Mouse (Mus musculus): ENCODE measurements around the gene Ubtd1. TPM values are rescaled to one million over a fixed set of nuclear protein-coding genes. Genes with fewer than 3 reads are reported as not detected.
A peak's percentile ranks its signal among the peaks of the same experiment; 100 is the strongest.

The Ubtd1 gene
- polyA plus RNA-seq, 1 experiment from 2014 or later: 6.7 TPM

GRCm38 (mm10) chr19:42010436-42010835 is 28.9 kb downstream of the Ubtd1 start:
- Histone ChIP-seq H3K4me1 (replicated peaks; ENCODE audit: control insufficient read depth, insufficient read depth, low read length) (peaks cover 15% of the 10 kb centered on the region), H3K4me2 (no peak overlapping the region), H3K9ac (ENCODE audit: low read depth, low read length) (no peak overlapping the region), H3K27ac (ENCODE audit: low read depth, low read length) (no peak overlapping the region), H3K9me3 (ENCODE audit: control insufficient read depth, low read length) (no peaks in the 10 kb centered on the region), H3K36me3 (ENCODE audit: control insufficient read depth, insufficient read depth, low read length) (no peaks in the 10 kb centered on the region), H3K27me3 (replicated peaks; ENCODE audit: control insufficient read depth, insufficient read depth, low read length) (no peaks in the 10 kb centered on the region), H3K4me3 (ENCODE audit: low read depth, low read length) (no peak overlapping the region)
- no peak for DNase-seq (ENCODE audit: low spot score)
- 76% methylated on average over 4 of the region's 4 CpGs for WGBS
- no peak for ATAC-seq (replicated peaks; ENCODE audit: low FRiP score)

- no peaks in the 10 kb centered on the region for H3K9me3 ChIP-seq (ENCODE audit: control insufficient read depth, low read length)
Observed at GRCm38 (mm10) chr19:42011123-42011522, 29.6 kb downstream of the Ubtd1 start.

DNA sequence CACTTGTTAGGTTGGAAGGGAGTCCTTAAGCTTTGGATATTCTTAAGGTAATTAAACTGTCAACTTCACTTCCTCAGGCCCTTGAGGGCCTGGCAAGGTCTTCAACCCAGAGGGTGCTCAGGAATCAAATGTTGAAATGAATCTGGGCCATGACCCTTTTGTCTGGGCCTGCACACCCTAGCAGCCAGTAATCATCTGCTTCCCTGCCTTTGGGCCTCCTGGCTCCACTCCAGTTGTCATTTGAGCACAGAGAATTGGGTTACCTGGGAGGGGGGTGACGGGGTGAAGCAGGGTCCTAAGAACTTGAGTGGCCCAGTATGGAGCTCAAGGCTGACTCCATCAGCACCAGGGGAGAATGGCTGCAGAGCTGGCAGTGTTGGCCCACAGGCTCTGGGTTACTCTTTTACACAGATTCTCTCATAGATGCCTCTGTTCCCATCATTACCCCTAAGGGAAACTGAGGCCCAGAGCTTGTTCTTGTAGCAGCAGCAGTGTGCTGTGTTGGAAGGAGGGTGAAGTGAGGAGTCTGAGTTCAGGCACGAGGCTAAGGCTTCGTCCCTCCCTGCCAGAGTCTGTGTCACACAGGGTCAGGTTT is 32.8 kb downstream of the Ubtd1 start:
- no peaks in the 10 kb centered on the region for H3K36me3 ChIP-seq (ENCODE audit: control insufficient read depth, insufficient read depth, low read length)
- no peak overlapping the region for H3K4me2 ChIP-seq
- H3K27me3 ChIP-seq (replicated peaks; ENCODE audit: control insufficient read depth, insufficient read depth, low read length): no peaks in the 10 kb centered on the region
- H3K9ac ChIP-seq (ENCODE audit: low read depth, low read length): no peak overlapping the region
- ATAC-seq (replicated peaks; ENCODE audit: low FRiP score): no peak
- H3K27ac ChIP-seq (ENCODE audit: low read depth, low read length): no peak overlapping the region
- DNase-seq (ENCODE audit: low spot score): no peak
- H3K4me3 ChIP-seq (ENCODE audit: low read depth, low read length): no peak overlapping the region
- peaks cover 6% of the 10 kb centered on the region; the same call in 1 of the 2 replicates for H3K4me1 ChIP-seq (replicated peaks; ENCODE audit: control insufficient read depth, insufficient read depth, low read length)
- H3K9me3 ChIP-seq (ENCODE audit: control insufficient read depth, low read length): no peaks in the 10 kb centered on the region
- WGBS: 78% methylated on average over 3 of the region's 3 CpGs

More at GRCm38 (mm10) chr19:42011123-42011522, 29.6 kb downstream of the Ubtd1 start:
- Histone ChIP-seq H3K36me3 (ENCODE audit: control insufficient read depth, insufficient read depth, low read length) (no peaks in the 10 kb centered on the region), H3K4me3 (ENCODE audit: low read depth, low read length) (no peak overlapping the region), H3K9ac (ENCODE audit: low read depth, low read length) (no peak overlapping the region), H3K27ac (ENCODE audit: low read depth, low read length) (no peak overlapping the region), H3K27me3 (replicated peaks; ENCODE audit: control insufficient read depth, insufficient read depth, low read length) (no peaks in the 10 kb centered on the region), H3K4me1 (replicated peaks; ENCODE audit: control insufficient read depth, insufficient read depth, low read length) (peaks cover 8% of the 10 kb centered on the region), H3K4me2 (no peak overlapping the region)
- ATAC-seq (replicated peaks; ENCODE audit: low FRiP score): no peak
- WGBS: 82% methylated on average over 7 of the region's 7 CpGs
- DNase-seq (ENCODE audit: low spot score): no peak

GRCm38 (mm10) chr19:42015001-42015400 is 33.4 kb downstream of the Ubtd1 start:
- no peaks in the 10 kb centered on the region for H3K9me3 ChIP-seq (ENCODE audit: control insufficient read depth, low read length)
- no peaks in the 10 kb centered on the region for H3K27me3 ChIP-seq (replicated peaks; ENCODE audit: control insufficient read depth, insufficient read depth, low read length)
- DNase-seq (ENCODE audit: low spot score) (no peak), ATAC-seq (replicated peaks; ENCODE audit: low FRiP score) (no peak)
- no peak overlapping the region for H3K4me2 ChIP-seq
- 76% methylated on average over 6 of the region's 6 CpGs for WGBS
- H3K9ac ChIP-seq (ENCODE audit: low read depth, low read length): no peak overlapping the region
- H3K27ac ChIP-seq (ENCODE audit: low read depth, low read length): no peak overlapping the region
- no peak overlapping the region for H3K4me3 ChIP-seq (ENCODE audit: low read depth, low read length)
- no peaks in the 10 kb centered on the region for H3K36me3 ChIP-seq (ENCODE audit: control insufficient read depth, insufficient read depth, low read length)
- peaks cover 6% of the 10 kb centered on the region; the same call in 1 of the 2 replicates for H3K4me1 ChIP-seq (replicated peaks; ENCODE audit: control insufficient read depth, insufficient read depth, low read length)

- ATAC-seq (replicated peaks; ENCODE audit: low FRiP score): no peak
- Histone ChIP-seq H3K4me2 (no peak overlapping the region), H3K4me3 (ENCODE audit: low read depth, low read length) (no peak overlapping the region), H3K9ac (ENCODE audit: low read depth, low read length) (no peak overlapping the region), H3K9me3 (ENCODE audit: control insufficient read depth, low read length) (no peaks in the 10 kb centered on the region), H3K27ac (ENCODE audit: low read depth, low read length) (no peak overlapping the region), H3K27me3 (replicated peaks; ENCODE audit: control insufficient read depth, insufficient read depth, low read length) (no peaks in the 10 kb centered on the region), H3K36me3 (ENCODE audit: control insufficient read depth, insufficient read depth, low read length) (no peaks in the 10 kb centered on the region), H3K4me1 (replicated peaks; ENCODE audit: control insufficient read depth, insufficient read depth, low read length) (peaks cover 6% of the 10 kb centered on the region; the same call in 1 of the 2 replicates)
- no peak for DNase-seq (ENCODE audit: low spot score)
- 78% methylated on average over 4 of the region's 4 CpGs for WGBS
Observed at GRCm38 (mm10) chr19:42016251-42016650, 34.7 kb downstream of the Ubtd1 start.

DNA sequence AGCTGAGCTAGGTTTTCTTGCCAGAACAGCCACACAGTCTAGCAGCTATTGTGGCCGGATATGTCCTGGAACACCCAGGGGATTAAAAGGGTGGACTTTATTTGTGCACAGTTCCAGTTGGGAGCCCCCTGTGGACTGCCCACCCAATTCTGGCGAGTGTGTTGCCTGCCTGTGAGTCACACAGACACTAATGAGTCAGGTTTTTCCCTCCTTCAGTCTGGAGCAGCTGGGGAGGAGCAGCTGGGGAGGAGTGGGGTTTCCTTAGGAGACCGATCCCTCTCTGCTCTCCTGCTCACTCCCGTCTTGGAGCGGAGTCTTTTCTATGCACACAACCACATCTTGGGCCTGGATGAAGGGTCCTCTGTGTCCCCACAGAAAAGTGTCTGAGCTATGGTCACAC is 35.3 kb downstream of the Ubtd1 start:
- WGBS: 78% methylated on average over 5 of the region's 5 CpGs

GRCm38 (mm10) chr19:42017399-42018247 is 36.1 kb downstream of the Ubtd1 start:
- DNase-seq (ENCODE audit: low spot score): no peak

More for the DNA sequence above, 35.3 kb downstream of the Ubtd1 start:
- ATAC-seq (replicated peaks; ENCODE audit: low FRiP score) (no peak), DNase-seq (ENCODE audit: low spot score) (no peak)
- Histone ChIP-seq H3K4me3 (ENCODE audit: low read depth, low read length) (no peak overlapping the region), H3K4me2 (no peak overlapping the region), H3K9me3 (ENCODE audit: control insufficient read depth, low read length) (no peaks in the 10 kb centered on the region), H3K36me3 (ENCODE audit: control insufficient read depth, insufficient read depth, low read length) (no peaks in the 10 kb centered on the region), H3K9ac (ENCODE audit: low read depth, low read length) (no peak overlapping the region), H3K4me1 (replicated peaks; ENCODE audit: control insufficient read depth, insufficient read depth, low read length) (peaks cover 6% of the 10 kb centered on the region; the same call in 1 of the 2 replicates), H3K27me3 (replicated peaks; ENCODE audit: control insufficient read depth, insufficient read depth, low read length) (no peaks in the 10 kb centered on the region), H3K27ac (ENCODE audit: low read depth, low read length) (peak overlapping the region; percentile 45; the same call in 1 of the 2 replicates)

GRCm38 (mm10) chr19:42019011-42019522 is 37.5 kb downstream of the Ubtd1 start:
- Histone ChIP-seq H3K4me2 (no peak overlapping the region), H3K9me3 (ENCODE audit: control insufficient read depth, low read length) (no peaks in the 10 kb centered on the region), H3K4me1 (replicated peaks; ENCODE audit: control insufficient read depth, insufficient read depth, low read length) (peaks cover 8% of the 10 kb centered on the region; the same call in 1 of the 2 replicates), H3K36me3 (ENCODE audit: control insufficient read depth, insufficient read depth, low read length) (no peaks in the 10 kb centered on the region), H3K4me3 (ENCODE audit: low read depth, low read length) (no peak overlapping the region), H3K27me3 (replicated peaks; ENCODE audit: control insufficient read depth, insufficient read depth, low read length) (no peaks in the 10 kb centered on the region), H3K27ac (ENCODE audit: low read depth, low read length) (peak overlapping the region; percentile 32; the same call in 1 of the 2 replicates), H3K9ac (ENCODE audit: low read depth, low read length) (no peak overlapping the region)
- WGBS: 38% methylated on average over 4 of the region's 4 CpGs
- ATAC-seq (replicated peaks; ENCODE audit: low FRiP score) (no peak; the same call in 1 of the 2 replicates), DNase-seq (ENCODE audit: low spot score) (no peak)

More at GRCm38 (mm10) chr19:42017399-42018247, 36.1 kb downstream of the Ubtd1 start:
- no peak overlapping the region for H3K4me2 ChIP-seq
- no peaks in the 10 kb centered on the region for H3K27me3 ChIP-seq (replicated peaks; ENCODE audit: control insufficient read depth, insufficient read depth, low read length)
- no peaks in the 10 kb centered on the region for H3K9me3 ChIP-seq (ENCODE audit: control insufficient read depth, low read length)
- peaks cover 8% of the 10 kb centered on the region; the same call in 1 of the 2 replicates for H3K4me1 ChIP-seq (replicated peaks; ENCODE audit: control insufficient read depth, insufficient read depth, low read length)
- ATAC-seq (replicated peaks; ENCODE audit: low FRiP score): no peak
- no peaks in the 10 kb centered on the region for H3K36me3 ChIP-seq (ENCODE audit: control insufficient read depth, insufficient read depth, low read length)
- H3K9ac ChIP-seq (ENCODE audit: low read depth, low read length): no peak overlapping the region
- H3K27ac ChIP-seq (ENCODE audit: low read depth, low read length): peak overlapping the region; percentile 45; the same call in 1 of the 2 replicates
- H3K4me3 ChIP-seq (ENCODE audit: low read depth, low read length): no peak overlapping the region
- 51% methylated on average over 8 of the region's 8 CpGs for WGBS

All from liver, embryonic 11.5 days (tissue).